Mouse (Mus musculus): ENCODE measurements around the gene Zfp652.

DNA sequence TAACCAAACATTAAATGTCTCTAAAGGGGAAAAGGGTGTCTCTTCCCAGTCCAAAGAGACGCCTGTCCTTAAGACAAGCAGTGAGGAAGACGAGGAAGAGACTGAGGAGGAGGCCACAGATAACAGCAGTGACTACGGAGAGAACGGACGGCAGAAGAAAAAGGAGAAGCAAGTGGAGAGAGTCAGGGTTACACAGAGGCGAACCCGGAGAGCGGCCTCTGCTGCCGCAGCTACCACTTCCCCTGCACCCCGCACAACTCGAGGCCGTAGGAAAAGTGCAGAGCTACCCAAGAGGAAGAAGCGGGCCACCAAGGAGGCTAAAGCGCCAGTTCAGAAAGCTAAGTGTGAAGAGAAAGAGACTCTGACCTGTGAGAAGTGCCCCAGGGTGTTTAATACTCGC lies 37.1 kb downstream of the Zfp652 start:
- TF ChIP-seq EP300 (IDR thresholded peaks at IDR 0.05; ENCODE audit: low read length) (no peak), CTCF (conservative IDR thresholded peaks at IDR 0.05 in 1 of 2, IDR thresholded peaks at IDR 0.05 in 1 of 2; ENCODE audit: low read depth in 2 of 2, low read length in 2 of 2) (no peak), POLR2AphosphoS2 (IDR thresholded peaks at IDR 0.05; ENCODE audit: low read depth, low read length) (no peak)

All from CH12.LX (cell line).